Mouse (Mus musculus): ENCODE data around the gene Ift22.

Gene Ift22

GRCm38 (mm10) chr5:136907991-136908857 is at the start of gene Ift22:
Gene Ift22, plus strand, starts transcription at chr5:136908150.
- DNase-seq (ENCODE audit: low spot score in 2 of 2), result peak; percentile 92 to 95

- DNase-seq (ENCODE audit: low spot score in 2 of 2), result no peak
Measured at GRCm38 (mm10) chr5:136861191-136861940, 46.6 kb upstream of the Ift22 start.

GRCm38 (mm10) chr5:136862806-136863205 is 45.1 kb upstream of the Ift22 start:
- no peak for DNase-seq (ENCODE audit: low spot score in 2 of 2)

- DNase-seq (ENCODE audit: low spot score in 2 of 2), result no peak
Measured at GRCm38 (mm10) chr5:136863276-136863675, 44.7 kb upstream of the Ift22 start.

- DNase-seq (ENCODE audit: low spot score in 2 of 2), result peak; percentile 47 to 70
Measured at GRCm38 (mm10) chr5:136863961-136864674, 43.8 kb upstream of the Ift22 start.

- DNase-seq (ENCODE audit: low spot score in 2 of 2), result no peak
Measured at GRCm38 (mm10) chr5:136867706-136868105, 40.2 kb upstream of the Ift22 start.

- DNase-seq (ENCODE audit: low spot score in 2 of 2), result no peak
Measured at GRCm38 (mm10) chr5:136869451-136870114, 38.4 kb upstream of the Ift22 start.

- no peak for DNase-seq (ENCODE audit: low spot score in 2 of 2)
Measured at GRCm38 (mm10) chr5:136872417-136872816, 35.5 kb upstream of the Ift22 start.

- no peak for DNase-seq (ENCODE audit: low spot score in 2 of 2)
Measured at GRCm38 (mm10) chr5:136874271-136874670, 33.7 kb upstream of the Ift22 start.

- no peak for DNase-seq (ENCODE audit: low spot score in 2 of 2)
Measured at GRCm38 (mm10) chr5:136880101-136880500, 27.8 kb upstream of the Ift22 start.

- DNase-seq (ENCODE audit: low spot score in 2 of 2), result peak; percentile 31 to 65
Measured at GRCm38 (mm10) chr5:136881380-136882009, 26.5 kb upstream of the Ift22 start.

- no peak for DNase-seq (ENCODE audit: low spot score in 2 of 2)
Measured at GRCm38 (mm10) chr5:136882055-136882787, 25.7 kb upstream of the Ift22 start.

- DNase-seq (ENCODE audit: low spot score in 2 of 2), result no peak
Measured at GRCm38 (mm10) chr5:136882788-136883439, 25.0 kb upstream of the Ift22 start, which contains the start of gene Col26a1. Gene Col26a1, minus strand, starts transcription at chr5:136883209.

GRCm38 (mm10) chr5:136886957-136887356 is 21.0 kb upstream of the Ift22 start:
- no peak for DNase-seq (ENCODE audit: low spot score in 2 of 2)

GRCm38 (mm10) chr5:136888539-136889355 is 19.2 kb upstream of the Ift22 start:
- DNase-seq (ENCODE audit: low spot score in 2 of 2), result peak; percentile 34 to 41

- no peak for DNase-seq (ENCODE audit: low spot score in 2 of 2)
Measured at GRCm38 (mm10) chr5:136894840-136895528, 13.0 kb upstream of the Ift22 start.

- no peak for DNase-seq (ENCODE audit: low spot score in 2 of 2)
Measured at GRCm38 (mm10) chr5:136895529-136895963, 12.4 kb upstream of the Ift22 start.

- DNase-seq (ENCODE audit: low spot score in 2 of 2), result no peak
Measured at GRCm38 (mm10) chr5:136904621-136905020, 3.3 kb upstream of the Ift22 start.
